Mouse (Mus musculus): Measurements from ENCODE around the gene Gchfr. TPM values are rescaled to one million over a fixed set of nuclear protein-coding genes. Genes with fewer than 3 reads are reported as not detected.

Gchfr gene
- polyA plus RNA-seq, 1 experiment from 2014 or later = 8.4 TPM

DNA sequence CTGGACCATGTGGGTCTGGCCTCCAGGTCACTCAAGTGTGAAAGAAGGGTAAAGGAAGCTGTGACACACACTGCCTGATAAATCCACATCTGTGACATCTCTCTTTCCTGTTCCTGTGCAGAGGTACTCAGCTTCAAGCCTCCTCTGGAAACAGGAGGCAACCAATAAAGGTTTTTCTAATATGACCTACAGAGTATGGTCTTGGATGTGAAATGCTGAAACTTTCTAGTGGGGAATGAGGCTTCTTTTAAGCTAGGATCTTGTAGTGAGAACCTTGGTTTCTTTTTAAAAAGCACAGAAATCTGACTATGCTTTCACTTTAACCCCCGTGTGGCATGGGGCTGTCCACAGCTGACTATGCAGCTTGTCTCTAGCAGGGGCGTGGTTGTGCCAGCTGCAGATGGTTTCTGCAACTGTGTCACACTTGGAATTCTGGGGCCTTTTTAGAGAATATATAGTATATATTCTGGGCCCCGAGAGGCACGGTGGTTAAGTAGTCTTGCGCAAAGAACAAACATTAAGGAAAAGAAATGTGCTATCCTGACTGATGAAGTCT, 9.9 kb downstream of the Gchfr start:
- H3K27me3 ChIP-seq (ENCODE audit: low read depth, poor library complexity, severe bottlenecking) = no peaks in the 10 kb centered on the region
- no peak overlapping the region for H3K4me3 ChIP-seq
- no peaks in the 10 kb centered on the region for H3K9me3 ChIP-seq (replicated peaks)
- 89% methylated on average over 5 of the region's 5 CpGs for WGBS
- H3K4me1 ChIP-seq = peaks cover 32% of the 10 kb centered on the region
- H3K27ac ChIP-seq = no peak overlapping the region
- no peak for DNase-seq (ENCODE audit: low spot score)
- H3K36me3 ChIP-seq = peaks cover 44% of the 10 kb centered on the region

DNA sequence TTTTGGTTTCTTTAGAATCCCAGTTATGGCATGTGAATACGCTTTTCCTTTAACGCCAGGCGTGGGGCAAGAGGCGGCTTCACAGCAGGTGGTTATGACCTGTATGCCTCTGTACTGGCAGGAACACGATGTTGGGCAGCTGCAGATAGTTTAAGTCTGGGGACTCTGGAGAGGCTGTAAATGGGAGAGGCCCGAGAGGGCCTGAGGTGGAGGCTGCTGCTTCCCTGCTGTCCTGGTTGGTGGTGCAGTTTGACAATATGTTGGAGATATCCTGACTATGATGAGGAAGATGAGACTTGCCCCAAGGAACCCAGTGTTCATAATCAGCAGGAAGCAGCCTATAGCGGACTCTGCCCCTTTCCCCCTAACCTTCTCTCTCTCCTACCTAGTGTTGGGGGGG, 15.3 kb downstream of the Gchfr start:
- peaks cover 3% of the 10 kb centered on the region; the same call in 1 of the 2 replicates for H3K4me1 ChIP-seq
- no peak for DNase-seq (ENCODE audit: low spot score)
- H3K27ac ChIP-seq = no peak overlapping the region
- no peak overlapping the region for H3K4me3 ChIP-seq
- no peaks in the 10 kb centered on the region for H3K9me3 ChIP-seq (replicated peaks)
- H3K36me3 ChIP-seq = peaks cover 57% of the 10 kb centered on the region
- H3K27me3 ChIP-seq (ENCODE audit: low read depth, poor library complexity, severe bottlenecking) = no peaks in the 10 kb centered on the region
- 81% methylated on average over 7 of the region's 7 CpGs for WGBS

DNA sequence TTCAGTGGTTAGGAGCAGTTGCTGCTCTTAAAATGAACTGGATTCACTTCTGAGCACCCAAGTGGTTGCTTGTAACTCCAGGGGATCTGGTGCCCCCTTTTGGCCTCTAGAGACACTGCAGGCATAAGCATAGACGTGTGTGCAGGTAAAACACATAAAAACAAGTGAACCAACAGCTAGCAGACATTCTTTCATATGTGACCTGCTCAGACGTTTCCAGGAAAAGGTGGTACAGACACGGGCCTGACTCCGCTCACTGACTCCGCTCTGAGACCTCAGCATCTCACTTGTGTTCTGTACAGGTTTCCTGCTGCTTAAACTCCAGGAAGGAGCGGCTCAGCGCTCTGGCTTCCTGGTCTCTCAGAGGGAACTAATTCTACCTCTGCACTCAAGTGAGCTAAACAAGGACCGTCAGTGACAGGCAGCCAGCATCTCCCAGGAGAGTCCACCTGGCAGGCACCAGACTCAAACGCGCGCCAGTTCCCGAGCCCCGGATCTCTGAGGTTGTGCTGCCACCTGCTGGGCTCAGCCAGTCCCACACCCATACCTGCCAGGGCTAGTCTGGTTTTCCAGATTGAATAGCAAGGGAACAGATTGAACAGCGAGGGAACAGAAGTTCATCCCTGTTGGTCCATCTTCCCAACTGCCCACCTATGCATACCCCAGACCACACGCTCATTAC, 21.6 kb downstream of the Gchfr start:
- Histone ChIP-seq H3K4me1 (peaks cover 6% of the 10 kb centered on the region), H3K9me3 (replicated peaks) (no peaks in the 10 kb centered on the region), H3K36me3 (peaks cover 12% of the 10 kb centered on the region), H3K4me3 (peak overlapping the region; percentile 44), H3K27me3 (ENCODE audit: low read depth, poor library complexity, severe bottlenecking) (no peaks in the 10 kb centered on the region), H3K27ac (0 out of 2 replicates have a peak overlapping the region, but pooled peaks have one; percentile 20)
- WGBS = 7% methylated on average over 15 of the region's 15 CpGs
- DNase-seq (ENCODE audit: low spot score) = peak; percentile 93

DNA sequence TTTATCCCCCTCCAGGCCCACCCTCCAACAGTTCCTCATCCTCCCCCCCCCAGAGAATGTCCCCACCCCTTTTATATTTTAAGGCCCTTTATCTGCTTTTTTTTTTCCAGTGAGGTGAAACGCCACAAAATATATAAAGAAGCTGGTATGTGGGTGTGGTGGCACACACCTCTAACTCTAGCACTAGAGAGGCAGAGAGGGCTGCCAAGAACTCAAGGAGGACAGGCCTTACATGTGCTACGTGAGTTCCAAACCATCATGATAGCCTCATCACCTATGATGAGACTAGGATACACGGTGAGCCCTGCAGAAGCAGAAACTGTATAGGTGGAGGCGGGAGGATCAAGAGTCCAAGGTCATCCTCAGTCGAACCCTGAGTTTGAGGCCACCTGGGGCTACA, 23.4 kb downstream of the Gchfr start:
- no peaks in the 10 kb centered on the region for H3K9me3 ChIP-seq (replicated peaks)
- no peak overlapping the region for H3K27ac ChIP-seq
- H3K27me3 ChIP-seq (ENCODE audit: low read depth, poor library complexity, severe bottlenecking) = no peaks in the 10 kb centered on the region
- 93% methylated on average over 5 of the region's 5 CpGs for WGBS
- H3K4me1 ChIP-seq = peaks cover 18% of the 10 kb centered on the region
- DNase-seq (ENCODE audit: low spot score) = no peak
- 0 out of 2 replicates have a peak, but pooled peaks cover 2% of the 10 kb centered on the region for H3K36me3 ChIP-seq
- H3K4me3 ChIP-seq = no peak overlapping the region

DNA sequence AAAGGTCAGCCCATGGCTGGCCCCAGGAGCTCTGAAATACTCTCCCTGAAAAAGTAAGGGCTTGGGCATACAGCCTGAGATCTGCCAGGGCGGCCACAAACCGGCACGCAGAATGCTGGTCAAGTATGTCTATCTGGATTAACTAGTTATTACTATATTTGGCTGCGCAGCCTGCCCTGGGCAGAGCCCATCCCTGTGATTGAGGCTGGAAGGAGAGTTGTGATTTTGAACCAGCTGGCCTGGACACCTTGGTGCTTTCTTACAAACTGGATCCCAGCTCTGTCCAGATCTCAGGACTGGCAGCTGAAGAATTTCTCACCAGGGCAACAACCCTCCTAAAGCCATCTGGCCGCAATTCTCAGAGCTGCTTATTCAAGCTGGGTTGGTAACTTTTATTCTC, 26.6 kb downstream of the Gchfr start:
- WGBS = 87% methylated on average over 5 of the region's 5 CpGs
- Histone ChIP-seq H3K4me3 (no peak overlapping the region), H3K36me3 (no peaks in the 10 kb centered on the region), H3K4me1 (peaks cover 47% of the 10 kb centered on the region), H3K9me3 (replicated peaks) (no peaks in the 10 kb centered on the region), H3K27ac (no peak overlapping the region), H3K27me3 (ENCODE audit: low read depth, poor library complexity, severe bottlenecking) (no peaks in the 10 kb centered on the region)
- no peak for DNase-seq (ENCODE audit: low spot score)

DNA sequence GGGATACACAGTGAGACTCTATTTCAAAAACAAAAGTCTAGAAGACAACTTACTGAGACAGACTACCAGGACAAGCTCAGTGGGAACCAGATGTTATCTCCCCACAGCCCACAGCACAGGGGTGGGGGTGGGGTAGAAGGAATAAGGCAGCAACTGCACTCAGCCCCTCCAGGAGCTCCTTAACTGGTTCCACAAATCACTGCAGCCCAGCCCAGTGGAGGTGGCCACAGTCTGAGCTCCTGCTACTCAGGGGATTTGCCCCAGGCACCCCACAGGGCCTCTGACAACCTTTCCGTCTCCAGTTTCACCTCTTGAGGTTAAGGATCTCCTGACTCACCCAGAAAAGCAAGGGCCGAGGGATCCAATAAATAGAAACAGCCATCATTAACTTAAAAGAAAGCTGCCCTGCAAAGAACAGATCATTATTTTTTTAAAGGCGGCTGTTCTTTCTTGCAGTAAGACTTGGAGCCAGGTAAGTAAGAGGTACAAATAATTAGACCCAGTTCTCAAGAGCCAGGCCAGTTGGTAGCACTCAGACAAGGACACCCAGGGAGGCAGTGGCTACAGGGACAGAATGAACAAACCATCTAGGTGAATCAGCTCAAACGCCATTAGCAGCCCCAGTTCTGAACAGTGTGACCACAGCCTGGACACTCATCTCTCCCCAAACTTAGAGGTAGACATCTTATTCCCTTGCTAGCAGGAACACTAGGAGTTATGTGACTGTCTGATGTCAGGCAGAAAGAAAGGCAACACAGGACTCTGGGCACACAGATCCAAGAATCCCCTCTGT, 28.9 kb downstream of the Gchfr start:
- Histone ChIP-seq H3K4me1 (peaks cover 48% of the 10 kb centered on the region), H3K4me3 (no peak overlapping the region), H3K27ac (peak overlapping the region; percentile 80), H3K9me3 (replicated peaks) (no peaks in the 10 kb centered on the region), H3K27me3 (ENCODE audit: low read depth, poor library complexity, severe bottlenecking) (no peaks in the 10 kb centered on the region), H3K36me3 (no peaks in the 10 kb centered on the region)
- 8% methylated on average over 4 of the region's 4 CpGs for WGBS
- peak; percentile 73 for DNase-seq (ENCODE audit: low spot score)

DNA sequence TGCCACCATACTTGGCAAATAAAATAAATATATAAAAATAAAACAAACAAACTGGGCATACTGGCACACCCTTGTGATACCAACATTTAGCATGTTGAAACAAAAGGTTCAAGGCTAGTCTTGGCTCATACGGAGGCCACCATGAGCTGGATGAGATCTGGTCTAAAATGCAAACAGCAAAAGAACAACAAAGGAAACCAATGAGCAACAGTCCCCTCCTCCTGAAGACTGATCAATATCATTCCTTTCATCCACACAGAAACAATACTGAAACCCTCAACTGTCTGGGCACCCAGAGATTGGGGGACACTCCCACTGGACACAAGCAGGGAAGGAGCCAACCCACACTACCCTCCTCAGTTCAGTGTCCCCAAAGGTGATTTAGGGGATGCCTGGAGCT, 29.9 kb downstream of the Gchfr start:
- no peak for DNase-seq (ENCODE audit: low spot score)
- no peak overlapping the region for H3K4me3 ChIP-seq
- WGBS = 83% methylated on average over 1 of the region's 1 CpGs
- H3K27ac ChIP-seq = peak overlapping the region; percentile 80
- H3K27me3 ChIP-seq (ENCODE audit: low read depth, poor library complexity, severe bottlenecking) = no peaks in the 10 kb centered on the region
- no peaks in the 10 kb centered on the region for H3K9me3 ChIP-seq (replicated peaks)
- H3K36me3 ChIP-seq = no peaks in the 10 kb centered on the region
- peaks cover 48% of the 10 kb centered on the region for H3K4me1 ChIP-seq

DNA sequence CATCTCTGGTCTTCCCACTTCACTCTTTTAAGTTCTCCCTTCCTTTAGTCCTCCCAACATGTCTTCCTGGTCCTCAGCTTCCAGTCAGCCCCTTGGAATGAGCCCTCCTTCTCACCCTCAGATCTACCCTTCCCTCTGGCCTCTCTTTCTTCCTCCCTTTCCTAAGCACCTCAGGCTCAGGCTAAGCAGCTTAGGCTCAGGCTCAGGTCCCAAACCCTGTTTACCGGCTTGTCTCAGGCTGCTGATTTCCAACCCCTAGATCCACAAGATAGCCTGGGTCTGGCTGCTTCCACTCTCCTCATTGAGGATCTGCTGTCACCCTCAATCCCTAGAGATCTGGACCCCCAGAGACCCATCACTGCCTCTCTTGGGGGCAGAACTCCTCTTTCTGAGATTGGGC, 30.5 kb downstream of the Gchfr start:
- Histone ChIP-seq H3K4me1 (peaks cover 50% of the 10 kb centered on the region), H3K4me3 (no peak overlapping the region), H3K27ac (peak overlapping the region; percentile 80), H3K36me3 (no peaks in the 10 kb centered on the region), H3K27me3 (ENCODE audit: low read depth, poor library complexity, severe bottlenecking) (no peaks in the 10 kb centered on the region), H3K9me3 (replicated peaks) (no peaks in the 10 kb centered on the region)
- WGBS = 65% methylated on average over 1 of the region's 1 CpGs
- no peak for DNase-seq (ENCODE audit: low spot score)

DNA sequence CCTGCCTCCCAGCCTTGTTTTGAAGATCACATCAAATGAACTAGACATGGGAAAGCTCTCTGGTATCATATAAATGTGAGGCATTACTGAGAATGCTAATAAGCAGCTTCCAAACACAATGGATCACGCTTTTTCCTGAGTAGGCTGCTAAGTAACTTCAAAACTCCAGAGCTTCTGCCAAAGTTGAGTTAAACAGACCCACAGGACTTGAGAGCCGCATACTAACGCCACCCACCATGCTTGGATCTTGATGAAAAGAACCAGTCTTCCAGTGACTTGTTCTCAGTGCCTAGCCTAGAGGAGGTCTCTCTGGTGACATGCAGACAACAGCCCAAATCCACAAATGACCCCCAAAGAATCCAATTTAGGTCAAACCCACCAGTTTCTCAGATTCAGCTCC, 31.4 kb downstream of the Gchfr start:
- Histone ChIP-seq H3K4me3 (no peak overlapping the region), H3K9me3 (replicated peaks) (no peaks in the 10 kb centered on the region), H3K36me3 (no peaks in the 10 kb centered on the region), H3K4me1 (peaks cover 54% of the 10 kb centered on the region), H3K27ac (peak overlapping the region; percentile 80; the same call in 1 of the 2 replicates), H3K27me3 (ENCODE audit: low read depth, poor library complexity, severe bottlenecking) (no peaks in the 10 kb centered on the region)
- DNase-seq (ENCODE audit: low spot score) = no peak
- 75% methylated on average over 3 of the region's 3 CpGs for WGBS

DNA sequence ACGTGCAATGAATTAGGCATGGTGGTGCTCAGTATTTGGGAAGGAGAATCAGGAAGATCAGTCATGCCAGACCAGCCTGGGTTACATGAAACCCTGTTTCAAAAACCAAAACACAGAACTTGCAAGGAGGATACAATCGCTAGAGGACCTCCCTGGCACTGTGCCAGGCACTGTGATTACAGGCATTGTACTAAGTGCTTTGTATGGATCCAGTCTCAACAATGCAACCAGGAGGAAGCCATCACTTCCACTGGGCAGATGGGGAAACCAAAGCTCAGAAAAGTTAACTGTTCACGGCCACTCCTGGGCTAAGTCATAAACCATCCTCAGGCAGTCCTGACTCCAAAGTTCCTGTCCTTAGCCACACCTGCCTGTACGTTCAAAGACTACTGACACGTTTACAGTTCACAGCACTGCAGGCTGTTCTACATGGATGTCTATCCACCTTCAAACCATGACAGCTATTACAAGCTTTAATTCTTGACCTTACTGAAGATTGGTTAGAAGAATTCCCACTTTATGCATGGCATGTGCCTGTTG, 35.4 kb downstream of the Gchfr start:
- Histone ChIP-seq H3K27me3 (ENCODE audit: low read depth, poor library complexity, severe bottlenecking) (no peaks in the 10 kb centered on the region), H3K9me3 (replicated peaks) (no peaks in the 10 kb centered on the region), H3K4me1 (peaks cover 27% of the 10 kb centered on the region), H3K36me3 (no peaks in the 10 kb centered on the region), H3K27ac (no peak overlapping the region), H3K4me3 (no peak overlapping the region)
- 86% methylated on average over 5 of the region's 5 CpGs for WGBS
- DNase-seq (ENCODE audit: low spot score) = no peak

DNA sequence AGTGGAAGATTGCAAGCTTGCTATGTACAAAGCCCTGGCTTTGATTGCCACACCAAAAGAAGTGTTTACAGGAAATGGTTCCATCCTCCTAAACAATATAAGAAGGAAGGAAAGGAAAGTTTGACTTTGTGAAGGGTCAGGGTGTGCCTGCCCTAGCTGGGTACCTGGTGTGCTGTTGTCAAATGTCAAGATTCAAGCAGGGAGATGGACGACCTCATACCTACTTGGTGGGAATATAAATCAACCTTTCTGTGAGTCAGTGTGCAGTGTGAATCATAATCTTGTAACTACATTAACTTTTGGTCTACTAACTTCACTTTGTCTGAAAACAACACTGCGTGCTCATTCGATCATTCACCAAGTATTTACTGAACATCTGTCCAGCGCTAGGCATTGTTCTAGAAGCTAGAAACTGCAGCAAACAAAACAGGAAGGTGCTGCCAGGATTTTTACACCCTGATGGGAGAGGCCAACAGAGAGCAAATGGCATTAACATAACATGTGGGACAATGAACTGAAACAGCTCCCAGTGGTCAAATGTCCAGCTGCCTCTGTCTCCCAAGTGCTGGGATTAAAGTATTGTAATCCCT, 36.4 kb downstream of the Gchfr start:
- Histone ChIP-seq H3K9me3 (replicated peaks) (no peaks in the 10 kb centered on the region), H3K4me3 (no peak overlapping the region), H3K36me3 (no peaks in the 10 kb centered on the region), H3K27me3 (ENCODE audit: low read depth, poor library complexity, severe bottlenecking) (no peaks in the 10 kb centered on the region), H3K4me1 (peaks cover 18% of the 10 kb centered on the region), H3K27ac (no peak overlapping the region)
- WGBS = 86% methylated on average over 4 of the region's 4 CpGs
- DNase-seq (ENCODE audit: low spot score) = no peak

DNA sequence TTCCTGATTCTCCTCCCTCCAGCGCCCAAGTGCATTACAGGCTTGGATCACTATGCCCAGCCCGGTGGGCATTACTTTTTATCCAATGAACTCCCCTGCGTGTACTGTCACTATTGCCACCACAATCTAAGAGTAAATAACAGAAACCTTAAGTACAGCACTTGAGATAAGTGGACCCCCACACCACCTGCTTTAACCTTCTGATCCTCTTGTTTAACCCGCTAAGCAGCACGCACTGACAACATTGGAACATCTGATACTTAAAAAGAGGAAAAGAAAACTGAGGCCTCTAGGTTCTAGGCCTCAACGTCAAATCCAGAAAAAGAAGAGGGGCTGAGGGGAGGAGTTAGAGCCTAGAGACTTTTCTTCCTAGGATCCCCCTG, 40.4 kb downstream of the Gchfr start:
- Histone ChIP-seq H3K9me3 (replicated peaks) (no peaks in the 10 kb centered on the region), H3K27ac (peak overlapping the region; percentile 93), H3K36me3 (peaks cover 28% of the 10 kb centered on the region), H3K4me1 (peaks cover 28% of the 10 kb centered on the region), H3K27me3 (ENCODE audit: low read depth, poor library complexity, severe bottlenecking) (no peaks in the 10 kb centered on the region), H3K4me3 (peak overlapping the region; percentile 80)
- DNase-seq (ENCODE audit: low spot score) = no peak
- WGBS = 26% methylated on average over 6 of the region's 6 CpGs

All from limb, embryonic 10.5 days (tissue).